Mouse (Mus musculus) spleen, adult 2 months (tissue): Measurements from ENCODE around the gene Etv6.

Experiments
- CTCF ChIP-seq: fragments of 200-500 bp; IDR thresholded peaks from 2 replicates; pipeline ENCODE4 v1.5.1; 2011; ENCODE audit warnings: mild to moderate bottlenecking, inconsistent platforms; ENCODE audit not compliant: insufficient read depth, insufficient read length, insufficient replicate concordance; ENCODE audit errors: extremely low read depth
- POLR2A ChIP-seq: fragments of 200-500 bp; IDR thresholded peaks from 2 replicates; pipeline ENCODE4 v1.6.1; 2011; ENCODE audit warnings: low read depth, low read length, inconsistent platforms

- TF ChIP-seq CTCF (no peak), POLR2A (no peak)
Measured at GRCm38 (mm10) chr6:134050466-134050865, 15.0 kb downstream of the Etv6 start.
